Mouse (Mus musculus): ENCODE measurements around the gene Tom1l2.

DNA sequence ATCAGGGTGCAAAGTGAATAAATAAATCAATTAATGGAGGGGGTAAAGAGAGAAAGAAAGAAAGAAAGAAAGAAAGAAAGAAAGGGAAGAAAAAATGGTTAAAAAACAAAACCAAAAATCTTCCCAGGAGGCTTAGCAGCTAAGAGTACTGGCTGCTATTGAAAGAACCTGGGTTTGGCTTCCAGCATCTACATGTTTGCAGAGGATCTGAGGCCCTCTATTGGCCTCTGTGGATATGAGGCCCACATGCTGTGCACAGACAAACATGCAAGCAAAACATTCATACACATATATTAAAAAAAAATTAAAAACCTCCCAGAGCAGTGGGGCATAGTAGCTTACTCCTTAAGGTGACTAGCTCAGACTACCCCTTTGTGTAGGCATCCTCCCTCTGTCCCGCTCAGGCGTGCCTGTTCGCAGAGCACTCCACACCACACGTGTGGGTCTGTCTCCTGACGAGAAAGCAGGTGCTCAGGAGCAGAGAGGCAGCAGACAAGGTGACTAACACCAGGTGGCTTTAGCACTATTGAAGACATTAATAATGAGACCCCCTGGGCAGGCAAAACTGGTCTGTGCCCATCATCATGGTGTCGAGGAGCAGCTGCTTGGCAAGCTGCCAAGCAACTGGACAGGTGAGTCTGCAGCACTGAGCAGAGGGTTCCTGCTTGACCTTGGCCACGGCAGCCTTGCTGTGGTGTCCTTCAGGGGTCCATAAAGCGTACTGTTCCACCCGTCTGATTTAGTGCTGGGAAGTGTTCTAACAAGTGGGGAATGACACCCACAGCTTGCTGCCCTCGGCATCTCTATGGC lies 33.2 kb downstream of the Tom1l2 start:
- TF ChIP-seq CTCF (IDR thresholded peaks at IDR 0.05; ENCODE audit: low read depth) (peak; percentile 24), EP300 (IDR thresholded peaks at IDR 0.05; ENCODE audit: low read depth) (no peak)
